Mouse (Mus musculus) embryonic fibroblast, embryonic 13.5 days (primary cell): ENCODE measurements at regions not wholly inside any gene's neighbourhood (a gene's known extent, or its start where the extent isn't known, plus 50 kb on each side); places are given as distances from the start of the nearest gene placed in this dataset.

ENCODE experiments used
- H3K27ac ChIP-seq: 2 replicates; pipeline ENCODE4 v1.5.1; 2012; ENCODE audit warnings: low read length, control low read depth, inconsistent platforms; ENCODE audit not compliant: insufficient read depth
- H3K4me1 ChIP-seq: 2 replicates; pipeline ENCODE4 v1.6.1; 2011; ENCODE audit warnings: low read length; ENCODE audit not compliant: control insufficient read depth, insufficient read depth
- H3K4me3 ChIP-seq: 2 replicates; pipeline ENCODE4 v1.5.1; 2011; ENCODE audit warnings: mild to moderate bottlenecking, control low read depth, low read length; ENCODE audit not compliant: insufficient read depth
- CTCF ChIP-seq: IDR thresholded peaks from 2 replicates; pipeline ENCODE4 v1.5.1; 2011; ENCODE audit warnings: mild to moderate bottlenecking, control low read depth, low read length, moderate library complexity, borderline replicate concordance; ENCODE audit not compliant: insufficient read depth
- POLR2A ChIP-seq: IDR thresholded peaks from 2 replicates; pipeline ENCODE4 v1.6.1; 2011; ENCODE audit warnings: low read depth, mild to moderate bottlenecking, control low read depth, low read length, moderate library complexity

DNA sequence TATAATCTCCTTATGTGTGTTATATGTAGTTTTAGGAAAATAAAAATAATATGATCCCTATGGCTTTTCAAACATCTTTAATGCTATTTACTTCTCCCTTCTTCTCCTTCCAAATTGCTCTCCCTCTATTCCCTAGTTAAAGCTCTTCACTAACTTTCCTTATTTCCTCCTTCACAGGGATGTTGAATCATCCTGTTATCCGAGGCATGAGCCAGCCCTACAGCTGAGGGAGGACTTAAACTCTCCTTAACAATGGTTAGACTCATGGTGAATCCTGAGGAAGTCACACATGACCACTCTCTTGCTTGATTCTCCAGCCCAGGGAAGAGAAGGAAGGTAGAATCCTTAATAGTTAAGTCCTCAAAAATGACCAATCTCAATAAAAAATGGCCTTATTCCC, 188.0 kb upstream of the Tmtc4 start:
- TF ChIP-seq POLR2A (no peak), CTCF (no peak)
- Histone ChIP-seq H3K4me3 (no peak overlapping the region), H3K4me1 (peaks cover 3% of the 10 kb centered on the region; the same call in 1 of the 2 replicates), H3K27ac (peak overlapping the region; percentile 65; the same call in 1 of the 2 replicates)

DNA sequence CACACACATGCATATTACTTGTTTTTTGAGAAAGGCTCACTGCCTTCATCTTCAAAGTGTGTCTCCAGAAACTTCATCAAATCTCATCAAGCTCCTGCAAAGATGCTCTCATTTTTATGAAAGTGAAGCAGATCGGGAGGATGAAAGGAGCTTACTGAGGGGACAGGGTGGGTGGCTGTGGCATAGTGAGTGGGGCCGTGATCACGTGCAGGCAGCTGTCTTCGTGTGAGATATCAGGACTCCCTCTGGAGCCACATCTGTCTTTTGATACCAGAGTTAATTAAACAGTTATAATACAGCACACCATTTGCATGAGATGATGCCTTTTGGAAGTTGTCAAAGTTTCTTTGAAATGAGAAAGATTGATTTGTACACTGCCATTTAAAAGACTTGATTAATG, 180.0 kb upstream of the Tmtc4 start:
- TF ChIP-seq POLR2A (no peak), CTCF (no peak)
- Histone ChIP-seq H3K4me1 (no peaks in the 10 kb centered on the region), H3K27ac (no peak overlapping the region), H3K4me3 (no peak overlapping the region)

DNA sequence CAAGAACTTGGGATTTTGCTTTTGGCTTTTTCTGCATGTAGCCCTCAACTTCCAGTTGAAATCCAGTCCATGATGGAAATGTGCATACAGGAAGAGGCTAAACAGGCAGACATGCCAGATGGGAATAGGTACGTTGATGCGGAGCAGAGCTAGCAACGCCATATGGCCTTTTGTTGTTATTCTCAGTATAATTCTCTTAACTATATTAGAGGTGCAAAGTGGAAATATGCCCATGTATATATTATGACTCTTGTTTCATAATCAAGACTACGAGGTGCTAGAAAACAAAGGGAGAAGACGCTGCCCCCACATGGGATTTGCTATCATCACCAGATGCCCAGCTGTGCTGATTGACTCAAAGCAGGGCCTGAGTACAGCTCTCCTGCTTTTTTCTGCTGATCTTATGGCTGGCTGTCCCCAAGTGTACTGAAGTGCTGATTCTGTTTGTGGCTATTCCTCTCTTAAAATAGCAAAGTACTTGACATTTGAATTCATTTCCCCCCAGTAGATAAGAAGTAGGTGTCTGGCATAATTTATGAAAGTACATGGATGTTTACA, 159.7 kb upstream of the Tmtc4 start:
- no peak overlapping the region for H3K4me3 ChIP-seq
- no peak overlapping the region for H3K27ac ChIP-seq
- TF ChIP-seq CTCF (no peak), POLR2A (no peak)
- H3K4me1 ChIP-seq = no peaks in the 10 kb centered on the region

DNA sequence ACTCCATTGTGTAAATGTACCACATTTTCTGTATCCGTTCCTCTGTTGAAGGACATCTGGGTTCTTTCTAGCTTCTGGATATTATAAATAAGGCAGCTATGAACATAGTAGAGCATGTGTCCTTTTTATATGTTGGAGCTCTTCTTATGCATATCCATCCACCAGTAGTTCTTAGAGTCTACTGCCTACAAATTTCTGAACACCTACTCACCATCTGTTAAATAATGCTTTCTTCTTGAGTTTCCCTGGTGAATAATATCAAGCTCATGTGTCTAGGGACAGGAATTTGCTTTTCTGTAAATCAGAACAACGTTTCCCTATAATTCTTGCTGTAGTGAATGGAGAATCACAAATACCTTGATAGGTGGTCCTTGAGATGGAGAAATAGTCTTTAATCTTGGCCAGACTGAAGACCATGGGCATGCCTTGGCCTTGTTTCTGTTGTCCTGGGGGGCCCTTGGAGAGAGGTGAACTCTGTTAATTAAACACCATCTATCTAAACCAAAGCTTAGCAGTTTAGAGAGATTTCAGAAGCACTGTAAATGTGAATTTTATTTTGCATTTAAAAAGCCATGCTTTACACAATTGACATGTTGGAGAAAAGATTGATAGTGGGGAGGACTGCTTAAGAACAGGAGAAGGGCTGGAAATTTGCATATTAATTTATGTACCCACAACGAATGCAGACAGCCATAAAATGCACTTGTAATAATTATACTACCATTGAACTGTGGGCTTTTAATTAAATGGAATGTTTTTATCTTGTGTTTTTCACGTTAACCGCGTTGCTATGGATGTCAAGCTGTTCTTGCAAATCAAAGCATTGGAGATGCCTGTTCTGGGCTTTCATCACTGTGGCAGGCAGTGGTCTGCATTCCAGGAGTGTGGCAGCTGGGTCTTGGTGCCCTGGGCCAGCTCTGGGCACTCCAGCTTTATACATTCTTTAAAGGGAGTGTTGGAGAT, 155.2 kb upstream of the Tmtc4 start:
- no peak overlapping the region for H3K4me3 ChIP-seq
- no peaks in the 10 kb centered on the region for H3K4me1 ChIP-seq
- no peak overlapping the region for H3K27ac ChIP-seq
- TF ChIP-seq CTCF (no peak), POLR2A (no peak)

DNA sequence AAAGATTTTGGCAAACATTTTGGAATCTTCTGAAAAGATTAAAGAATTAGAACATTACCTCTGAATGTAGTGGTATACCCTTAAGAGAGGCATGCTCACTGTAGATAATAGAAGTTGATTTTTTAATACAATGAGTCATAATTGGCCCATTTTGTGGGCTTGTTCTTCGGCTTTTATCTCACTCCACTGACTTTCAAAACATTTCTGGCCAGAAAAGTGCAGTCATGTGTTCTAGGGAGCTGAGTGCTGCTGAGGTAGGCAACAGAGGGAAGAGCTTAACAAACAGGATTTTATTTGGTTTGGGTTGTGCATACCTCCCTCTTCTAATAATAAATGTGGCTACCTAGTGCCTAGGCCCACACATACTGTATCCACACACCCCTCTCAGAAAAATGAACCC, 150.1 kb upstream of the Tmtc4 start:
- TF ChIP-seq CTCF (no peak), POLR2A (no peak)
- Histone ChIP-seq H3K4me3 (no peak overlapping the region), H3K4me1 (no peaks in the 10 kb centered on the region), H3K27ac (no peak overlapping the region)

DNA sequence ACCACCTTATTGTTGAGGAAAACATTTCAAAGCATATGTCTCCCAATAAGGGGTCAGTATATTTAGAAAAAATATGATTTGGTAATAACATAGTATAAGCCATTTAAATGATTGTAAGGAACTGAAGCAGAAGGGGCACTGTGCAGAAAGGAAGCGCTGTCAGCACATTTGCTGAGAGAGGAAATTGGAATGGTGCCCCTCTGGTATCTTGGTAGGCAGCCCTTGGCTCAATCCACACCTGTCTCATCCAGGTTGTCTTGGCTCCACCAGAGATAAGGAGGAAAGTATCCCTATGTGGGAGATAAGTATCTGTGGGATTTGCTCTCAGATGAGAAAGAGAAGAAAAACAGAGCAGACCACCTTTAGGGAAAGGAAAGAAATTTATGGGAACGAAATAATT, 136.5 kb upstream of the Tmtc4 start:
- TF ChIP-seq CTCF (no peak), POLR2A (no peak)
- H3K27ac ChIP-seq = no peak overlapping the region
- no peaks in the 10 kb centered on the region for H3K4me1 ChIP-seq
- no peak overlapping the region for H3K4me3 ChIP-seq

DNA sequence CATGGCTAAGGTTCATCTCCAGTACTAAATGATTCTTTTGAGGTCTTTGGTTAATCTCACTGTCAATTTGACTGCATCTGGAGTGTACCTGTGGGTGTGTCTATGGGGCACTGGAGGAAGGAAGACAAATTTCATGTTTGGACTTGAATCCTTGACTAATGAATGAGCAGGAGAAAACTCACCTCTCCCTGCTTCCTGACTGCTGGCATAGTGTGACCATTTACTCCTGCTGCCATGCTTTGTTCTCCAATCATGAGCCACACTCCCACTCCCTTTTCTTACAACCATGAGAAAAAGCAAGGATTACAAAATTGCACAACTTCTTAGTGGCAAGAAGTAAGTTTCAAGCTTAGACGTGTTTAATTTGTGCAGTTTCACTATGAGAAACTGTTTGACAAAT, 132.5 kb upstream of the Tmtc4 start:
- no peaks in the 10 kb centered on the region for H3K4me1 ChIP-seq
- H3K27ac ChIP-seq = no peak overlapping the region
- H3K4me3 ChIP-seq = no peak overlapping the region
- no peak for TF ChIP-seq CTCF
- TF ChIP-seq POLR2A = no peak

DNA sequence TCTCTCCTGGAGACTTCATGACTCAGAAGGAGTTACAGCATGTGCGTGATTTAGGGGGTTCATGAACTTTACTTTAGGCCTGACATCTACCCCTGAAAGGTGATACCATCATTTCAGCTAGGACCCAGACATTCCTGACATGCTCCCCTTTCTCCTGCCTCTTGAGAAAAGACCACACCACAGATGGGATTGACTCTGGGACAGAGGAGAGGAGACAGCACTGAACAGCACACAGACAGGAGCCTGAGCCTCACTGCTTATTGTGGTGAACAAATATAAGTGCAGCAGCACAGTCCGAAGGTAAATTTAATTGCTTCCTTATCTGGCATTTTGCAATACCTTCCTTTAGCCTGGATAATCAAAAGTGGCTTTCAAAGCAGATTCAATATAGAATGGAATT, 126.7 kb upstream of the Tmtc4 start:
- no peak overlapping the region for H3K27ac ChIP-seq
- no peaks in the 10 kb centered on the region for H3K4me1 ChIP-seq
- no peak overlapping the region for H3K4me3 ChIP-seq
- no peak for TF ChIP-seq CTCF
- TF ChIP-seq POLR2A = no peak

DNA sequence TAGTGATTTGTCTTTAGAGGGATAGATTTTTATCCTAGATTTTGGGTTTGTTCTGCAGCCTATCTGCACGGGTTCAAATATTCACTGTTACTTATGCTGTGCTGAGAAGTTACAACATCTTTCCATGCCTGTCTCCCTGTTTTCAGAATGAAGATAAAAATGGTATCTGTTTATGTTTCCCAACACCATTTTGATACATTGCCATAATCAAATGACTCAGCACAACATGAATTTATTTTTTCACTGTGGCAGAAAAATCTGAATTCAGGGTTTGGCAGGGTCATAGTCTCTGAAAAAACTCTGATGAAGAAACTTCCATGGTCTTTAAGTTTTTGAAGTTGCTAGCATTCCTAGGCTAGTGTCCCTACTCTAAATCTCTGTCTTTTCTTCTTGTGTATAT, 116.5 kb upstream of the Tmtc4 start:
- TF ChIP-seq CTCF (no peak), POLR2A (no peak)
- H3K27ac ChIP-seq = no peak overlapping the region
- H3K4me1 ChIP-seq = no peaks in the 10 kb centered on the region
- no peak overlapping the region for H3K4me3 ChIP-seq

DNA sequence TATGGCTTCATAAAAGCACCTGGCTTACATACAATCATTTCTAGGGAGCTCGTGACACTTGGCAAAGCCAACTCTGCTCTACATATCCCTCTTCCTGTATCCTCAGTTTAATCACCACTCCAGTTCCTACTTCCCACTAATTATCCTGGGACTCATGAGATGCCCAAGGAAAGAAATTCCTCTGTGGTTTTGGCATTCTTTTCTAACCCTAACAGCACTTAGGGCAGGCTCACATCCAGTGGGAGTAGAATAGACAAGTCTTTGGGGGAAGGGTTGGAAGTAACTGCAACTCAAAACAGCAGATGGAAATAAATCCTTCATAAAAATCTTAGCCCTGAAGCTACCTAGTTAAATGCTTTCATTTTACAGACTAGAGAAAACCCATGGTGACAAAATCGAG, 112.3 kb upstream of the Tmtc4 start:
- no peak for TF ChIP-seq CTCF
- TF ChIP-seq POLR2A = no peak
- Histone ChIP-seq H3K4me3 (no peak overlapping the region), H3K4me1 (no peaks in the 10 kb centered on the region), H3K27ac (no peak overlapping the region)

DNA sequence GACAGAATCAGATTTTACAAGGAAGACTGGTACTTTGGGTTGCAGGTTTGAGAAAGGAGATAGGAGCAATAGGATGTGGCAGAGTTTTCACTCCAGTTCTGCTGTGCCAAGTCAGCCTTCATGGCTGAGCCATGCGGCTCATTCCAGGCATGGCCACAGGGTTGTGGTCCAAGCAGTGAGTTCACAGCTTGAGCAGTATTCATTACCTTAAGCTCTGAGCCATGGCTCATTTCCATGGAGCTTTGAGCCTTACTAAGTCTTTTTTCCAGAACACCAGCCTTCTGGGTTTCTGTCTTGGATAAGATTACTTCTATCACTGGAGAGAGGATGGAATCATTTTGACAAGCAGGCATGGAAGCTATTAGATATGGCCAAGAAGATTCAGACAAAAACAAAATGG, 98.2 kb upstream of the Tmtc4 start:
- no peak overlapping the region for H3K4me3 ChIP-seq
- H3K27ac ChIP-seq = no peak overlapping the region
- TF ChIP-seq POLR2A (no peak), CTCF (no peak)
- H3K4me1 ChIP-seq = no peaks in the 10 kb centered on the region
